Mouse (Mus musculus): ENCODE results near the gene Tctex1d2.
"Not testable (repeated sequence)": the region's sequence is repeated elsewhere in the genome, so short reads cannot be mapped to it uniquely, and the experiment has no call there.

The Tctex1d2 gene

DNA sequence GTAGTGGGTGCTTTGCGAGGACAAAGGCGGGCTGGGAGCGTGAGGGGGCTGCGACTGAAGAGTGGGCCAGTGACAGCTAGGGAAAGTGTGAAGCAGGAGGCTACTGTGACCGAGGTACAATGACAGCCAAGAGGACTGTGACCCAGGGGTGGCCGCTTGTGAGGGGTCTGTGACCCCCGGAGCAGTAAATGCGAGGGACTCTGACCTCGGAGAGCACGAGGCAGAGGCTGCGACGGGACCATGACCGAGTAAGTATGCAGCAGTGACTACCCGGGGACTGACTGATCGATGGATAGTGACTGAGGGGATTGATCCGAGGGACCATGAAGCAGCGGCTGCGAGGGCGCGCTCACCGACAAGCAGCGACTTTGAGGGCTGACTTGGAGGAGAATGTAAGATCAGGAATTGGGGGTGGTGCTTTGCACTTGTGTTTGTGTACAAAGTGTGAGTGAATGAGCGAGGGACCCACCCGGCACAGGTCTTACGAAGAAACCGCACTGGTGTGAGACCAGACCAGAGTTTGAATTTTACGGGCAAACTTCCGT, 11.6 kb downstream of the Tctex1d2 start:
- no peak for DNase-seq (ENCODE audit: low read depth)

DNA sequence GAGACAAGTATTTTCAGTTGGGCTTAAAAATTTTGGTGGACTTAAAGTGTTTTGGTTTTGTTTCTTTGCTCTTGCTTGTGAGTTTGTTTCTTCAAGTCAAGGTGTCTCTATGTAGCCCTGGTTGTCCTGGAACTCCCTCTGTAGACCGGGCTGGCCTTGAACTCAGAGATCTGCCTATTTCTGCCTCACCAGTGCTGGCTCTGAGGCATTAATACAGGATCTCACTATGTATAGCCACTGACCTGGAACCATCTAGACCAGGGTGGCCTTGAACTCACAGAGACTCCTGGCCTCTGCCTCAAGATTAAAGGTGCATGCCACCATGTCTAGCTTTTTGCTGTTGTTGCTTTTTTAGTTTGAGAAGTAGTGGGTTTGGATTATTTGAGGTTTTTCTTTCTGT, 12.4 kb downstream of the Tctex1d2 start:
- no peak for DNase-seq (ENCODE audit: low read depth)

DNA sequence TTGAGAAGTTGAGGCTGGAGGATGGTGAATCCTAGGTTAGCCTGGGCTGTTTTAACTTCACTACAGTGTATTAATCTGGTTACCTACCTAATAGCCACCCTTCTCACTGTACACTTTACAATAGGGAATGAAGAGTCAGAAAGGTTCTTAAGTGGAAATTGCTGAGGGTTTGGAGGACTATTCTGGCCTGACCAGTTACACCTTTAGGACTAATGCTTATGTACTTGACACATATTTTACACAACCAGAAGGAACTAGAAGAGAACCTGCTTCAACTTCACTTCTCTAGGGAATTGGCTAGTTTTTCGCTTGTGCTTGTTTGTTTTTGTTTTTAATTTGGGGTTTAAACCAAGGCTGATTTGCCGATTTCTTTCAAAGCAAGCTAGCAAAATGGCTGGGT, 13.6 kb downstream of the Tctex1d2 start:
- DNase-seq (ENCODE audit: low read depth), result no peak

DNA sequence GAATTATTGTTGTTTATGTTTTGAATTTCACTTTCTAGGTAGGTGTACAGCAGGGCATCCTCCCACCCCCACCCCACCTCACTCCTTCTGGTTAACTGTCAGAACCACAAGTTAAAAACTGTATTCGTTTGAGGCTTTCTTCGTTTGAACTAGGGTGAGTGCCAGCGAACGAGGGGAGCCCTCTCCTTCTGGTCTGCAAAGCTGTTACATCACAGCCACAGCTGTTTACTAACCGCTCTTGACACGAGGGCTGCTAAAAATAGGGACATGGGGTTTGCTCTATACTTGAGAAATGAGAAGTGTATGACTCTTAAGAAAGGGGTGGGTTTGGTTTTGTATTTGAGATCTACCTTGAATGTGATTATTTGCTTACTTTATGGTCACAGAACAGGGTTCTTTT, 14.6 kb downstream of the Tctex1d2 start:
- DNase-seq (ENCODE audit: low read depth), result peak; percentile 63

DNA sequence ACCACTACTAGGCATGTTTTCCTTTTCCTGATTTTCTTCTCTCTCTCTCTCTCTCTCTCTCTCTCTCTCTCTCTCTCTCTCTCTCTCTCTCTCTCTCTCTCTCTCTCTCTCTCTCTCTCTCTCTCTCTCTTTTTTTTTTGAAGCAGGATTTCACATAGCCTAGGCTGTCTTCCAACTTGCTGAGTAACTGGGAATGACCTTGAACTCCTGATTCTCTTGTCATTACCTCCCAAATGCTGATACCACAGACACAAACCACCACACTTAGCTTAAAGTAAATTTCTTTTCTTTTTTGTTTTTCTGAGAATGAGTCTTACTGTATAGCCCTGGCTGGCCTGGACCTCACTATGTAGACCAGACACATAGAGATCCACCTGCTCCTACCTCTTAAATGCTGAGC, 15.2 kb downstream of the Tctex1d2 start:
- DNase-seq (ENCODE audit: low read depth), result no peak

DNA sequence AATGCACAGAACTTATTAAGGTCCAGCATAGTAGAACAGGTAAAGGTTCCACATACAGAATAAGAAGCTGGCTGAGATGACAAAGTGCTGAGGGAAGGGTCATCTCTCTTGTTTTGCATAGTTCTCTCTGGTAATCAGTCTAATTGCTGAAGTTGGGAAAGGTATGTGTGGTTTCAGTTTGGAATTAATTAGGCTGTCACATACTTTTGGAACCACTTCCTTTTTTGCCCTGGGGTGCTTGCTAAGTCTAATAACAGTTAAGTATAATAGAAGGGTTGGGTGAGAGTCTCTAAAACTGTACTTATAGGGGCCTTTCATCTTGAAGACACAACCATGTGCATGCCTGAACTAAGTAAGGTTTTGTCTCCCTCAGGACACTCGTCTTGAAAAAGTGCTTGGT, 17.2 kb downstream of the Tctex1d2 start:
- DNase-seq (ENCODE audit: low read depth), result no peak

DNA sequence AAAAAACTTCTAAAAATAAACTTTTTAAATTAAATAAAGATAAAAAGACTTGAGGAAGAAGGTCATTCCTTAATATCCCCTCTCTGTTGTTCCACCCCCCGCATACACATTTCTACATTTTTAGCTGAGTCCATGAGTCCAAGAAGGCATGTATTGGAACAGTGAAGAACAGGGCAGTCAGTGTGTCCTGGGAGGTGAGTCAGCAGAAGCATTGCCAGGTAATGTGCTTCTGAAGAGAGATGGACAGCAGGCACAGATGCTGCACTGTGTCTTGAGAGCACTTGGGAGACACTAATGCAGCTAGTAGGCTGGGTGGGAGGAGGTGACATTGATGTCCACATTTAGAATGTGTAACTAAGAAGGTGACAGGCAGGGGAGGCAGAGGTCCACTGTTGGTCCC, 17.8 kb downstream of the Tctex1d2 start:
- DNase-seq (ENCODE audit: low read depth), result no peak

DNA sequence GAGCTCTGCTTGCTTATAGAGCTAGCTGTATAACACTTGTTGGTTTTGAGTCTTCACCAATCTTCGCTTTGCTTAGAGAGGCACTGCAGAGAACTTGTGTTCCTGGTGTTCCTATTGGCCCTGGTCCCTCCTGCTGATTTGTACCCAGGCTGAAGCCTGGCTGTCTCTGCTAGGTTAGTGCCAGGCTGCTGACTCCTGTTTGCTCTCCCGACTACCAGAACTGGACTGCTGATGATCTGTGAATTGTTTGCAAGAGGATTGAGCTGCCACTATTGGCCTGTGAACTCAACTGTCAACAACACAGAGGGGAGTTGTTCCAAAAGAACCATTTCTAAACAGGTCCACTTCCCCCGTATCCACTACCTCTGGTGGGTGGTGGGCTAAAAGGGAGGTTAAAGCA, 21.9 kb downstream of the Tctex1d2 start:
- no peak for DNase-seq (ENCODE audit: low read depth)

DNA sequence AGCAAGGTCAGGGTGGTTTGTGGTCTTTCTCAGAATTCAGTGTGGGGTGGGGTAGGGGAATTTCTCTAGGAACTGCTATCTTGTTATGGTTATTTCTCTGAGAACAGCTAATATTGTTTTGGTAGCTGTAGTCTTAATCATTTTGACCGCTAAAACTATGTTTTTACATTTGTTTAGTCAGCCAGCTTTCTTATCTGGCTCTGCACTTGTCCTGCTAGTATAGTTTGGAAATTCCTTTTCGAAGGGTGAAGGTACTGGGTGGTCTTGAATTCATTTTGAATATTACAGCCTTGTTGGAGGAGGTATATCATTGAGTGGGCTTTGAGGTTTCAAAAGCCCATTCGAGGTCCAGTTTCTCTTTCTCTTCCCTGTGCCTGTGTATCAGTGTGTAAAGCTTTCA, 25.1 kb downstream of the Tctex1d2 start:
- not testable (repeated sequence) for DNase-seq (ENCODE audit: low read depth)

DNA sequence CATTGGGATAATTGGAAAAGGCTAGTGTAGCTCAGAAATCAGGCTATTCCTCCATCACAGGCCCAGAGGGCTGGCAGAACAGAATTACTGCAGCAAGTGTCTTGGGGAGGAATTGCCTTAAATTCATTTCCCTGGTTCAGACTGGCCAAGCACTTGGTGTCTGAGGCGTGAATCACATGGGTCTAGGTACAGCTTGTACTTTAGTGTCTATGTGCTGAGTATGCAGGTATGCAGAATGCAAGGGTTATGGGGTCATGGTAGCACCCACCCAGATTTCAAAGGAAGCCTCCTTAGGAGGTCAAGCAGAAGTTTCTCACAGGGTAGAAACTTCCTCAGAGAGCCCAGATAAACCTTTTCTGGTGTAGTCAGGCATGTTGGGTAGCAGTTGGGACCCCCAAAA, 26.1 kb downstream of the Tctex1d2 start:
- no peak for DNase-seq (ENCODE audit: low read depth)

DNA sequence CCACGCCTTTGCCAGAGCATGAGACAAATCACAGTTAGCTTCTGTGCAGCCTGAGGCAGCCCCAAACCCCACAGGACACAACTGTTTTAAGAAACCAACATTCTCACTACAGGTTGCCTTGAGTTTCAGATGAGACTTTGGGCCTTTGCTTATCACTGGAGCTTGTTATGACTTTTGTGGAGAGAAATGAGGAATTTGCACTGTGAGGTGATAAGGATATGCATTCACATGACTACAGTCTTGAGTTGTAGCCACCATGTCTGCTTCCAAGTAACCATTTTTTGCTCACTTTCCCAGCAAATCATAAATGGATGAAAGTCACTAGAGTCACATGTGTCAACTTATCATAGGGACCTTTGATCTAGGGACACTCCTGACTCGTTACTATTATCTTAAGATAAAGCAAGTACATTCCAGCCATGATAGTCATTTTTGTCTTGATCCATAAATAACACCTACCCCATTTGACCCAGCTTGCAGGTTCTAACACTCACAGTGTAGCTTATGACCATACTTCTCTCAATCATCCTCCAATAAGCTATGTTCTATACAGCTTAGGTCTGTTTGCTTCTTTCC, 27.1 kb downstream of the Tctex1d2 start:
- no peak for DNase-seq (ENCODE audit: low read depth)

DNA sequence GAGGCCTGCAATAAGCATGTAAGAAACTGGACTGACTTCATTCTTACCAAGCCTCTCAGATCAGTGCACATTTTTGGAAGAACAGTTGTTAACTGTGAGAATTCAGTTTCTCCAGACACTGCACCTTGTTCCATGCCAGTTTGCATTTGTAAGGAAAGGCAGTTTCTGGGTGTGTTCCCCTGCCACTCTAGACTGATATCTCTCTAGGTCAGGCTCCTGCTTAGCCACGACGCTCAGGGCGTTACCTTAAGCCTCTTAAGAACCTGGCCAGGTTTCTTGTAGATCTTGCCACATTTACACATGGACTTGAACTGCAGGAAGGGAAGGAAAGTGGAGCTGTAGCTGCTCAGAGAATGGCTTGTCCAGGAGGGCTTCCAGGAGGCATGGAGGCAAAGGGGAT, 30.2 kb downstream of the Tctex1d2 start:
- DNase-seq (ENCODE audit: low read depth), result no peak

DNA sequence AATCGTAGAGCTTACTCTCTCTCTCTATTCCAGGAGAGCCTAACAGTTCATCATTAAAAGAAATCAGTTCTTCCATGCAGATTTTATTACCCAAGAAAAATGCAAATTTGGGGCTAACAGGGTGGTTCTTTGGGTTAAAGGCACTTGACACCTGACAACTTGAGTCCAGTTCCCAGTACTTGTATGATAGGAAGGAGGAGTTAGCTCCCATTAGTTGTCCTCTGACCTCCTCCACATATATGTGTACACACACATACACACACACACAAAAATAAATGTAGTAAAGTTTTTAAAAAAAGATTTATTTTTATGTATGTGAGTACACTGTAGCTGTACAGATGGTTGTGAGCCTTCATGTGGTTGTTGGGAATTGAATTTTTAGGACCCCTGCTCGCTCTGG, 30.6 kb downstream of the Tctex1d2 start:
- DNase-seq (ENCODE audit: low read depth), result no peak

DNA sequence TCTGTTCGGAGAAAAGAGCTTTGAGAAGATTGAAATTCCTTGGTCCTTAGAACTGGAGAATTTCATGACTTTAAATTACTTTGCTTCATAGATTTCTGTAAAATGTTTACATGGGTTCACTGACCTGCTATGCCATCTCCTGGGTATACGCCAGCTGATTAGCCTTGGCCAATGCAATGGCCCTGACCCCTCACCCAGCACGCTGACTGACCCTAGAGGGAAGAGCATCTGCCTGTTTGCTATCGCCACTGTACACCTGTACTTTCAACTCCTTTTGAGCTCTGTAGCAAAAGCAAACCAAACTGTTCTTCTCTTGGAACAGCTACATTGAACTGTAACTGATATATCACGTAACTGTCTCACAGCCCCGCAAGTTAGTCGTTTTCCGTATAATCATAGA, 33.6 kb downstream of the Tctex1d2 start:
- DNase-seq (ENCODE audit: low read depth), result no peak

DNA sequence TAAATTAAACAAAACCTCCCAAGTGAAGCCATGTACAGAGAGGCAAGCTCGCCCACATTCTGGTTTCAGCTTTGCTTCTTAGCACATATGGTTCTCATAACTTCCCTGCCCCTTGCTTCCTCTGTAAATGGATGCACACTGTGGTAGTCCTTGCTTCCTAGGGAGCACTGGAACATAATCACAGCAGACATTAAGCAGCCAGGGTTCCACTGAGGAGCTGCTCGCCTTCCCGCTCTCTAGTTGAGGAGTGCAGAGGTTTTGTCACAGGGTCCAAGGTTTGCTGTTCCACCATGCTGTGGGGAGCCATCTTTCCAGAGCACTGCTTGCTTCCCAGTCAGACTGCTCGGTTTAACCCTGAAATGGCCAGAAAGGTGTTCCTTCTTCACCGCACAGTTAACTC, 35.1 kb downstream of the Tctex1d2 start:
- DNase-seq (ENCODE audit: low read depth), result no peak

DNA sequence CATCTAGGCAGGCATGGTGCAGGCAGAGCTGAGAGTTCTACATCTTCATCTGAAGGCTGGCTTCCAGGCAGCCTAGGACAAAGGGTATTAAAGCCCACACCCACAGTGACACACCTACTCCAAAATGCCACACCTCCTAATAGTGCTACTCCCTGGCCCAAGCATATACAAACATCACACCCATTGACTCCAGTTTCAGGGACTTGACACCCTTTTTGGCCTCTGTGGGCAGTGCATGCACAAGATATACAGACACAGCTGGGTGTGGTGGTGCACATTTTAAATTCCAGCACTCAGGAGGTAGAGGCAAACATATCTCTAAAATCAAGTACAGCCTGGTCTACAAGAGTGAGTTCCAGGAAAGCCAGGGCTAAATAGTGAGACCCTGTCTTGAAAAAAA, 36.6 kb downstream of the Tctex1d2 start:
- DNase-seq (ENCODE audit: low read depth), result no peak

DNA sequence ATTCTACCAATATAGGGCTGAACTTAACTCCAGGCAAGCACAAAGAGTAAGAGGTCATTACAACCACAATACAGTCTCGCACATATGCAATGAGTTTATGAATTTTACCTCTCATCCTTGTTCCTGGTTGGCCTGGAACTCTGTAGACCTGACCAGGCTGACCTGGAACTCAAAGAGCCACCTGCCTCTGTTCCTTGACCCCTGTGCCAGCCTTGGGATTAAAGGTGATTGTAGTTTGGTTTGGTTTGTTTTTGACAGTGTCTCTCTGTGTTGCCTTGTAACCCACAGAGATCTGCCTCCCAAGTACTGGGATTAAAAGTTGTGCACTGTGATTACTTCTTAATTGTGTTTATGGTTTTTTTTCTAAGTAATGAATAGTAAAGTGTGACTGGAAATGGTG, 37.3 kb downstream of the Tctex1d2 start:
- no peak for DNase-seq (ENCODE audit: low read depth)

DNA sequence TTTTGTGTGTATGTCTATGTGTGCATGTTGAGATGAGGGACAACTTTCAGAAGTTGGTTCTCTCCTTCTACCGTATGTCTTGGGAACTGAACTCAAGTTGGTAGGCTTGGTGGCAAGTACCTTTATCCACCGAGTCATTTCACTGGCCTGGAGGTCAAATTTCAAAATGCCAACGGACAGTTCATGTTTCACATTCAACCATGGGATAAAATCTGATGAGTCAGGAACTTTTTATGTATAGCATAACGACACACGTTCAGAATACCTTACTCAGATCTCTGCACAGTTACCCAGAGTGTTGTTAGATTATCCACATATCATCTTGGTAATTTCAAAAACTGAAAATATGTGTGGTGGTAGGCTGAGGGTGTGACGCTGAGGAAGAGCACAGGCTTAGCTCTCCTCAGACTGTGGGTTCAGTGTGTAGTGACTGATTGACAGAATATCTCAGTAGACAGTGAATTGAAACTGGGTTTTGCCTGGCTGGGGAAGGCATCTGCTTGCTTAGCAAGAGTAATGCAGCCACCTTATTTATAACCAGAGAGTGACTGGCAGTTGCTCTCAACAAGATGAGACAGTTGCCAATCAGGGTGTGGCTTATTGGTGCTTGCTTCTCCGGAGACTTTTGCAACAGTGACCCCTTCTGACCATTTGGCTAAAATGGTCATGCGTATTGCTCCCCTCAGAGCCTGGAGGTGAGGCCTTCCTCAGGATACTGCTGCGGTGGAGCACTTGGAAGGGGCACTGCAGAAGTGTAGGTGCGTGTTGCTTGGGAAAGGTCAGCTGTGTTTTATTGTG, 38.3 kb downstream of the Tctex1d2 start:
- peak; percentile 70 for DNase-seq (ENCODE audit: low read depth)

DNA sequence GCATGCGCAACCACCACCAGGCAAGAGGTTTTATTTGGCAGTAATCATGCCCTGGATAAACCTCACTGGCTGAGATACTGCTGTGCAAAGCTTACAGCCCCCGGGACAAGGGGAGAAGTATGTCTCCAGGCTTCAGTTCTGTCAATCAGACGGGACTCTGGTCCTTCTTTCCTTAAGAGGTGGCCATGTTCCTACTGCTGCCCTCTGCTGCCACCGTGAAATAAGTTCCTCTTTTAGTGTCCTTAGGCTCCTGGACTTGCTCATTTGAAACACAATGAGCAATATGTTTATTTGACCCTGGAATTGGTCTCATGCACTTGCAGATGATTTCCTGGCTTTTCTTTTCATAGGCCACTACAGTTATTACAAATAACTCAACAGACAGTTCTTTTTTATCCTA, 41.0 kb downstream of the Tctex1d2 start:
- DNase-seq (ENCODE audit: low read depth), result no peak

DNA sequence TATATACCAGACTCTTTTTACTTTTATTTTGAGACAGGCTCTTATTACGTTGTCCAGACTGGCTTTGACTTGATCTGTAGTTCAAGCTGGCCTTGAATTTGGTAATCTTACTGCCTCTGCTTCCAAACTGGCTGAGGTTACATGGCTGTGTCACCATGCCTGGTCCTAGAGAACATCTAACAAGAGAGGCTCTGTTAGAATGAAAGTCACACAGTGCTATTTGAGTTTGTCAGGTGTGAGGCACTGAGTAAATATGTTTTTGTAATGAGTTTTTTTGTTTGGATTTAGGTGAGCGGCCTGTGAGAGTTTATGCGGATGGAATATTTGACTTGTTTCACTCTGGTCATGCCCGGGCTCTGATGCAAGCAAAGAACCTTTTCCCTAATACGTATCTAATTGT, 42.2 kb downstream of the Tctex1d2 start:
- no peak for DNase-seq (ENCODE audit: low read depth)

DNA sequence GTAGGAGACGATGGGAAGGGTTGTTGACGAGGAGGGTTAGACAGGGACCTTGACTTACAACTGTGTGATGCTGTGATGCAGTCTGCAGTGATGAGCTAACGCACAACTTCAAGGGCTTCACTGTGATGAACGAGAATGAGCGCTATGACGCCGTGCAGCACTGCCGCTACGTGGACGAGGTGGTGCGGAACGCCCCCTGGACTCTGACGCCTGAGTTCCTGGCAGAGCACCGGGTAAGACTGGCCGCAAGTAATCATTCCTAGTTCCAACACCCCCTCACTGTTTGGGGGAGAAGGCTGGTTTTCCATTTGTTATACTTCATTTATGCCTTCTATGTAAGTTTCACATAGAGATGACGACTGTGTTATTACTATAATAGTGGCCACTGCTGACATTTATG, 43.4 kb downstream of the Tctex1d2 start:
- DNase-seq (ENCODE audit: low read depth), result no peak

DNA sequence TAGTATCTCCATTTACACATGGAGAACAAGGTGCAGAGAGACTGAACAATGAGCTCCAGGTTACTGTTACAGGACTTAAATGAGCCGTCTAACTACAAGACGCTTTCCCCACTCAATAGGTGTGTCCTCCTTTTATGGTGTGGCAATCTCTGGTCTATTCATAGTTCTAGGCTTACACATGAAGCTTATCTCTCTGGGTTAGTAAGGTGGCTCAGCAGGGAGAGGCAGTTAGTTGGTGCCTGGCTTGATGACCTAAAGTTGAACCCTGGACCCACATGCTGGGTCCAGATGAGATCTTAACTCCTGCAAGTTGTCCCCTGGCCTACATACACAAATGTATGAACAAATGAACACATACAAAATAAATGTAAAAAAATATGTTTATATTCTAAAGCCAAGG, 43.9 kb downstream of the Tctex1d2 start:
- DNase-seq (ENCODE audit: low read depth), result no peak

DNA sequence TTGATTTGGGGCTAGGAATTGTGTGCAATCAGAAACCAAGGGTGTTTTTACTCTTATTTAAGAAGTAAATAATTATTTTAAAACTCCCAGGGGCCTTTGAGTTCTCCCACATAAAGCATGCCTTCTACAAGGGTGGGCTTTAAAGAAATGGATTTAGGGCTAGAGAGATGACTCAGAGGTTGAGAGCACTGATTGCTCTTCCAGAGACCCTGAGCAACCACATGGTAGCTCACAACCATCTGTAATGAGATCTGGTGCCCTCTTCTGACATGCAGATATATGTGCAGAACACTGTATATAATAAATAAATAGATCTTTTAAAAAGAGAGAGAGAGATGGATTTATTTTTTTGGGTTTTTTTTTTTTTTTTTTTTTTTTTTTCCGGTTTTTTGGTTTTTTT, 45.4 kb downstream of the Tctex1d2 start:
- DNase-seq (ENCODE audit: low read depth), result no peak

DNA sequence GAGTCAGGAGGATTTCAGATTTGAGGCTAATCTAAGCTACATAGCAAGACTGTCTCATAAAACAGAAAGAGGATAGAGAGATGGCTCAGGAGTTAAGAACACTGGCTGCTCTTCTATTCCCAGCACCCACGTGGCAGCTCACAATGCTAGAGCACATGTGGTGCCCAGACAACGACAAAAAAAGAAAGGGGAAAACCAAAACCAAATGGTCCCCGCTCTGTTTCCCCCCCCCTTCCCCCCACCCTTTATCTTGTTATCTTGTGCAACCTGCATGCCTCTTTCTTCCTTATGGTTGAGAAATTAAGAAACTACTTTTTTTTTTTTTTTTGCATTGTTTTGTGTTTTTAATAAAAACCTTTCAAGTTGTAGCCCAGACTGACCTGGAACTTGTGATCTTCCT, 49.0 kb downstream of the Tctex1d2 start:
- DNase-seq (ENCODE audit: low read depth), result no peak
